Mouse (Mus musculus): ENCODE measurements around the gene Hivep3. TPM values are rescaled to one million over a fixed set of nuclear protein-coding genes. Genes with fewer than 3 reads are reported as not detected.

Hivep3 gene
- polyA plus RNA-seq, 1 experiment, result 0.54 TPM

DNA sequence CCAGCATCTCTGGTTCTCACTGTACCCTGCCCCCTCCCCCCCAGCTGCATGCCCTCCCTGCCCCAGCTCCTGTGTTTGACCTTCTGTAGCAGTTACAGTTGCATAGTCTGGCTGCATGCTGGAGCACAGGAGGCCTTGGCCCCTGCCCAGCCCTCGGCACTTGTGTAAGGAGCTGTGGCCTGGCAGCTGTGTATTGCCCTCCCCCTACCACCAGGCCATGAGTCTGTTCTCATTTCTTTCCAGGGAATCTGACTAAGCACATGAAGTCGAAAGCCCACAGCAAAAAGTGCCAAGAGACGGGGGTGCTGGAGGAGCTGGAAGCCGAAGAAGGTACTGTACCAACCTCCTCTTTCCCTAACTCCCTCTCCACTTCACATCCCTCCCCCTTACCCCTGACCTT is 394.4 kb downstream of the Hivep3 start:
- Histone ChIP-seq H3K27me3 (ENCODE audit: control insufficient read depth, insufficient read depth, insufficient read length) (no peaks in the 10 kb centered on the region), H3K79me2 (ENCODE audit: control insufficient read depth, insufficient read depth) (no peaks in the 10 kb centered on the region), H3K4me2 (ENCODE audit: low read depth) (peak overlapping the region; percentile 16), H3ac (ENCODE audit: control insufficient read depth, insufficient read length) (no peak overlapping the region), H3K4me3 (no peak overlapping the region), H3K36me3 (ENCODE audit: control insufficient read depth, insufficient read depth) (no peaks in the 10 kb centered on the region)
- no peak for TF ChIP-seq POLR2A (IDR thresholded peaks at IDR 0.05; ENCODE audit: insufficient read length, low read depth)
- peak; percentile 72 to 97 (median 87) for TF ChIP-seq MYOG (IDR thresholded peaks at IDR 0.05; ENCODE audit: control insufficient read depth in 1 of 3, insufficient read depth in 1 of 3, insufficient read length in 2 of 3, low read depth in 2 of 3)
- no peak for TF ChIP-seq E2F4 (IDR thresholded peaks at IDR 0.05; ENCODE audit: insufficient read depth)
- TF ChIP-seq TCF3 (IDR thresholded peaks at IDR 0.05; ENCODE audit: insufficient read length, low read depth), result peak; percentile 83
- TF ChIP-seq TCF12 (IDR thresholded peaks at IDR 0.05; ENCODE audit: insufficient read depth, poor library complexity, severe bottlenecking), result peak; percentile 68
- peak in 2 of 3 experiments; percentile 84 to 91 for TF ChIP-seq MYOD1 (IDR thresholded peaks at IDR 0.05; ENCODE audit: control insufficient read depth in 1 of 3, insufficient read length in 2 of 3, low read depth in 2 of 3)
- TF ChIP-seq REST (IDR thresholded peaks at IDR 0.05; ENCODE audit: insufficient read depth, insufficient read length), result no peak

DNA sequence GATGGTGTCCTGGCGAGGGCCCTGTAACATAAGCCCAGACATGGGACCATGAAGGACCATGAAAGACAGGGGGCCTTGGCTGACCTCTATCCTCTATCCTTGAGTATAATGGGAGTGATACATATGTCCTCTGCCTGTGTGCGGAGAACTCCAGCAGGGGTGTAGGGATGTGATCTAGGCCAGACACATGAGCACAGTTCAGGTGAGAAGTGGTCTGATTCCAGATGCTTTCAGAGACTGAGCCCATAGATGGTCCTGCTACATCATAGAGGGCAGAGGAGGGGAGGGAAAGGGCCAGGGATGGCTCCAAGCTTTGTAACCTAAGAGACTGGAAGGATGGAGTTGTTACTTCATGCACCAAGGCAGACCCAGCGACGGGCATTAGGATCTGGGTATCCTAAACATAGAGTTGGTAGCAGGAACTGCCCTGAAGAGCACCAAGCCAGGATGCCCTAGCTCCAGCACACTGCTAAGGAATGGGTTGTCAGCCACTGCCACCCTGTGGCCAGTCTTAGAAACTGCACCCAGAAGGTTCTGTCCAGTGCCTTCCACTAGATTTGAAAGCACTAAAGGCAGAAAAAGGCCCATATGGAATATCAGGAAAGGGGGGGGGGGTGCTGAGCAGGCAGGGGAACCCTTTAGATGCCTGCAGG is 395.8 kb downstream of the Hivep3 start:
- TF ChIP-seq SRF (IDR thresholded peaks at IDR 0.05; ENCODE audit: control insufficient read depth, insufficient read length, low read depth) (no peak), TCF3 (IDR thresholded peaks at IDR 0.05; ENCODE audit: insufficient read length, low read depth) (no peak), MAX (IDR thresholded peaks at IDR 0.05; ENCODE audit: low read depth) (no peak), POLR2AphosphoS2 (IDR thresholded peaks at IDR 0.05; ENCODE audit: insufficient read length, low read depth) (no peak), POLR2A (IDR thresholded peaks at IDR 0.05; ENCODE audit: insufficient read length, low read depth) (no peak), TCF12 (IDR thresholded peaks at IDR 0.05; ENCODE audit: insufficient read depth, poor library complexity, severe bottlenecking) (no peak), CEBPB (IDR thresholded peaks at IDR 0.05; ENCODE audit: insufficient read depth, poor library complexity, severe bottlenecking) (no peak), MYOG (IDR thresholded peaks at IDR 0.05; ENCODE audit: control insufficient read depth in 1 of 3, insufficient read depth in 1 of 3, insufficient read length in 2 of 3, low read depth in 2 of 3) (no peak), MYOD1 (IDR thresholded peaks at IDR 0.05; ENCODE audit: control insufficient read depth in 1 of 3, insufficient read length in 2 of 3, low read depth in 2 of 3) (no peak), REST (IDR thresholded peaks at IDR 0.05; ENCODE audit: insufficient read depth, insufficient read length) (no peak), E2F4 (IDR thresholded peaks at IDR 0.05; ENCODE audit: insufficient read depth) (no peak), USF1 (IDR thresholded peaks at IDR 0.05; ENCODE audit: low read depth) (no peak)

DNA sequence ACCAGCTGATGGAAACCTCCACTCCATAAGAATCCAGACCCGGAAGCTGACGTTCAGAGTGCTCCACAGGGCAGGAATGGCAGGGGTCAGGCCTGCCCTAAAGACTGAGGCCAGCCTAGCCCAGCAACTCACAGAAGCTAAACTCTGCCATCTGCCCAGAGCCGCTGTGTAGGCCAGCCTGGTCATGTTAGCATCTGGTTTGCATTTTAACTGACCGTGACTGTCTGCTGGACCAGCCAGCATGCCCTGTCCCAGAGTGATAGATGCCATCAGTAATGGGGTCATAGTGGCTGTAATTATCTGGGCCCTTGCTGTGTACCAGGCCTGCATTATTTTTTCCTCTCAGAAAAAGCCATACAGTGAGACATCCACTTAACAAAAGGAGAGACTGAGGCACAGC is 397.3 kb downstream of the Hivep3 start:
- Histone ChIP-seq H3ac (ENCODE audit: control insufficient read depth, insufficient read length) (no peak overlapping the region), H3K27me3 (ENCODE audit: control insufficient read depth, insufficient read depth, insufficient read length) (no peaks in the 10 kb centered on the region), H3K36me3 (ENCODE audit: control insufficient read depth, insufficient read depth) (no peaks in the 10 kb centered on the region), H3K79me2 (ENCODE audit: control insufficient read depth, insufficient read depth) (no peaks in the 10 kb centered on the region), H3K4me3 (no peak overlapping the region), H3K4me2 (ENCODE audit: low read depth) (no peak overlapping the region)
- TF ChIP-seq USF1 (IDR thresholded peaks at IDR 0.05; ENCODE audit: low read depth) (no peak), MYOD1 (IDR thresholded peaks at IDR 0.05; ENCODE audit: control insufficient read depth in 1 of 3, insufficient read length in 2 of 3, low read depth in 2 of 3) (no peak), POLR2AphosphoS2 (IDR thresholded peaks at IDR 0.05; ENCODE audit: insufficient read length, low read depth) (no peak), POLR2A (IDR thresholded peaks at IDR 0.05; ENCODE audit: insufficient read length, low read depth) (no peak), TCF3 (IDR thresholded peaks at IDR 0.05; ENCODE audit: insufficient read length, low read depth) (no peak), E2F4 (IDR thresholded peaks at IDR 0.05; ENCODE audit: insufficient read depth) (no peak), SRF (IDR thresholded peaks at IDR 0.05; ENCODE audit: control insufficient read depth, insufficient read length, low read depth) (no peak), CEBPB (IDR thresholded peaks at IDR 0.05; ENCODE audit: insufficient read depth, poor library complexity, severe bottlenecking) (no peak), TCF12 (IDR thresholded peaks at IDR 0.05; ENCODE audit: insufficient read depth, poor library complexity, severe bottlenecking) (no peak), MAX (IDR thresholded peaks at IDR 0.05; ENCODE audit: low read depth) (no peak), REST (IDR thresholded peaks at IDR 0.05; ENCODE audit: insufficient read depth, insufficient read length) (no peak), MYOG (IDR thresholded peaks at IDR 0.05; ENCODE audit: control insufficient read depth in 1 of 3, insufficient read depth in 1 of 3, insufficient read length in 2 of 3, low read depth in 2 of 3) (no peak)

More for the DNA sequence above, 395.8 kb downstream of the Hivep3 start:
- Histone ChIP-seq H3K36me3 (ENCODE audit: control insufficient read depth, insufficient read depth) (no peaks in the 10 kb centered on the region), H3K79me2 (ENCODE audit: control insufficient read depth, insufficient read depth) (no peaks in the 10 kb centered on the region), H3ac (ENCODE audit: control insufficient read depth, insufficient read length) (no peak overlapping the region), H3K4me2 (ENCODE audit: low read depth) (no peak overlapping the region), H3K27me3 (ENCODE audit: control insufficient read depth, insufficient read depth, insufficient read length) (no peaks in the 10 kb centered on the region), H3K4me3 (no peak overlapping the region)

- Histone ChIP-seq H3K4me2 (ENCODE audit: low read depth) (no peak overlapping the region), H3K4me3 (no peak overlapping the region), H3ac (ENCODE audit: control insufficient read depth, insufficient read length) (no peak overlapping the region), H3K27me3 (ENCODE audit: control insufficient read depth, insufficient read depth, insufficient read length) (no peaks in the 10 kb centered on the region), H3K36me3 (ENCODE audit: control insufficient read depth, insufficient read depth) (no peaks in the 10 kb centered on the region), H3K79me2 (ENCODE audit: control insufficient read depth, insufficient read depth) (no peaks in the 10 kb centered on the region)
- TF ChIP-seq CEBPB (IDR thresholded peaks at IDR 0.05; ENCODE audit: insufficient read depth, poor library complexity, severe bottlenecking) (no peak), MYOD1 (IDR thresholded peaks at IDR 0.05; ENCODE audit: control insufficient read depth in 1 of 3, insufficient read length in 2 of 3, low read depth in 2 of 3) (no peak), MAX (IDR thresholded peaks at IDR 0.05; ENCODE audit: low read depth) (no peak), SRF (IDR thresholded peaks at IDR 0.05; ENCODE audit: control insufficient read depth, insufficient read length, low read depth) (no peak), USF1 (IDR thresholded peaks at IDR 0.05; ENCODE audit: low read depth) (no peak), TCF12 (IDR thresholded peaks at IDR 0.05; ENCODE audit: insufficient read depth, poor library complexity, severe bottlenecking) (no peak), REST (IDR thresholded peaks at IDR 0.05; ENCODE audit: insufficient read depth, insufficient read length) (no peak)
Observed at GRCm38 (mm10) chr4:120131441-120132220, 398.0 kb downstream of the Hivep3 start.

All from myocyte (in vitro differentiated cells).